Mouse (Mus musculus): ENCODE data around the gene Prkcb.

- TF ChIP-seq CTCF (IDR thresholded peaks at IDR 0.05; ENCODE audit: control insufficient read depth, insufficient read depth, insufficient read length): no peak
- no peak for TF ChIP-seq USF1 (IDR thresholded peaks at IDR 0.05; ENCODE audit: low read depth)
- no peak for TF ChIP-seq FOSL1 (IDR thresholded peaks at IDR 0.05; ENCODE audit: insufficient read depth, low read length, poor library complexity, severe bottlenecking)
- no peak for TF ChIP-seq MYOD1 (IDR thresholded peaks at IDR 0.05; ENCODE audit: control insufficient read depth, insufficient read length, low read depth)
- no peak for TF ChIP-seq MAX (IDR thresholded peaks at IDR 0.05)
- TF ChIP-seq CEBPB (IDR thresholded peaks at IDR 0.05; ENCODE audit: low read depth): no peak
Observed at GRCm38 (mm10) chr7:122388858-122389257, 100.3 kb downstream of the Prkcb start.
